Mouse (Mus musculus): ENCODE results near the gene Abcc5. TPM values are rescaled to one million over a fixed set of nuclear protein-coding genes. Genes with fewer than 3 reads are reported as not detected.

The Abcc5 gene
- polyA plus RNA-seq, 1 experiment: 19.1 TPM

GRCm38 (mm10) chr16:20328306-20328705 lies 97.9 kb downstream of the Abcc5 start:
- TF ChIP-seq POLR2A (IDR thresholded peaks at IDR 0.05; ENCODE audit: low read depth, low read length): no peak
- TF ChIP-seq CTCF (IDR thresholded peaks at IDR 0.05; ENCODE audit: extremely low read depth, insufficient read length, insufficient replicate concordance, low read depth, low read length): no peak
- 84% methylated on average over 5 of the region's 5 CpGs for WGBS
- H3K4me1 ChIP-seq (ENCODE audit: control insufficient read depth, insufficient read depth, insufficient read length, low read length): no peaks in the 10 kb centered on the region
- H3K36me3 ChIP-seq (ENCODE audit: control insufficient read depth, insufficient read depth, low read length): no peaks in the 10 kb centered on the region
- H3K4me3 ChIP-seq (ENCODE audit: low read depth, low read length): no peak overlapping the region
- no peaks in the 10 kb centered on the region for H3K27me3 ChIP-seq (ENCODE audit: control insufficient read depth, insufficient read depth, low read length)
- no peak overlapping the region for H3K27ac ChIP-seq (ENCODE audit: insufficient read depth, low read depth, low read length)

- H3K4me1 ChIP-seq (ENCODE audit: control insufficient read depth, insufficient read depth, insufficient read length, low read length): no peaks in the 10 kb centered on the region
- WGBS: 22% methylated on average over 5 of the region's 5 CpGs
Observed at GRCm38 (mm10) chr16:20325286-20325685, 100.9 kb downstream of the Abcc5 start, which contains the start of gene Cyp2ab1. TSS of gene Cyp2ab1 (minus strand) at chr16:20325404.

GRCm38 (mm10) chr16:20323907-20324306 lies 102.3 kb downstream of the Abcc5 start:
- Histone ChIP-seq H3K4me3 (ENCODE audit: low read depth, low read length) (no peak overlapping the region), H3K27me3 (ENCODE audit: control insufficient read depth, insufficient read depth, low read length) (no peaks in the 10 kb centered on the region)
- WGBS: 66% methylated on average over 5 of the region's 5 CpGs

More at GRCm38 (mm10) chr16:20325286-20325685, 100.9 kb downstream of the Abcc5 start, which contains the start of gene Cyp2ab1:
- Histone ChIP-seq H3K4me3 (ENCODE audit: low read depth, low read length) (no peak within 1 kb of the TSS), H3K36me3 (ENCODE audit: control insufficient read depth, insufficient read depth, low read length) (no peaks in the 10 kb centered on the region), H3K27ac (ENCODE audit: insufficient read depth, low read depth, low read length) (no peak within 1 kb of the TSS), H3K27me3 (ENCODE audit: control insufficient read depth, insufficient read depth, low read length) (no peaks in the 10 kb centered on the region)
- TF ChIP-seq CTCF (IDR thresholded peaks at IDR 0.05; ENCODE audit: extremely low read depth, insufficient read length, insufficient replicate concordance, low read depth, low read length): no peak
- TF ChIP-seq POLR2A (IDR thresholded peaks at IDR 0.05; ENCODE audit: low read depth, low read length): no peak

GRCm38 (mm10) chr16:20322274-20322673 lies 103.9 kb downstream of the Abcc5 start:
- Histone ChIP-seq H3K27me3 (ENCODE audit: control insufficient read depth, insufficient read depth, low read length) (no peaks in the 10 kb centered on the region), H3K36me3 (ENCODE audit: control insufficient read depth, insufficient read depth, low read length) (no peaks in the 10 kb centered on the region), H3K27ac (ENCODE audit: insufficient read depth, low read depth, low read length) (no peak overlapping the region), H3K4me1 (ENCODE audit: control insufficient read depth, insufficient read depth, insufficient read length, low read length) (no peaks in the 10 kb centered on the region), H3K4me3 (ENCODE audit: low read depth, low read length) (no peak overlapping the region)
- WGBS: 54% methylated on average over 4 of the region's 4 CpGs
- no peak for TF ChIP-seq POLR2A (IDR thresholded peaks at IDR 0.05; ENCODE audit: low read depth, low read length)
- TF ChIP-seq CTCF (IDR thresholded peaks at IDR 0.05; ENCODE audit: extremely low read depth, insufficient read length, insufficient replicate concordance, low read depth, low read length): no peak

More at GRCm38 (mm10) chr16:20323907-20324306, 102.3 kb downstream of the Abcc5 start:
- Histone ChIP-seq H3K27ac (ENCODE audit: insufficient read depth, low read depth, low read length) (no peak overlapping the region), H3K4me1 (ENCODE audit: control insufficient read depth, insufficient read depth, insufficient read length, low read length) (no peaks in the 10 kb centered on the region), H3K36me3 (ENCODE audit: control insufficient read depth, insufficient read depth, low read length) (no peaks in the 10 kb centered on the region)
- TF ChIP-seq POLR2A (IDR thresholded peaks at IDR 0.05; ENCODE audit: low read depth, low read length): no peak
- no peak for TF ChIP-seq CTCF (IDR thresholded peaks at IDR 0.05; ENCODE audit: extremely low read depth, insufficient read length, insufficient replicate concordance, low read depth, low read length)

GRCm38 (mm10) chr16:20316770-20317169 lies 109.4 kb downstream of the Abcc5 start:
- TF ChIP-seq POLR2A (IDR thresholded peaks at IDR 0.05; ENCODE audit: low read depth, low read length) (no peak), CTCF (IDR thresholded peaks at IDR 0.05; ENCODE audit: extremely low read depth, insufficient read length, insufficient replicate concordance, low read depth, low read length) (no peak)
- H3K4me3 ChIP-seq (ENCODE audit: low read depth, low read length): no peak overlapping the region
- no peaks in the 10 kb centered on the region; the same call in 1 of the 2 replicates for H3K4me1 ChIP-seq (ENCODE audit: control insufficient read depth, insufficient read depth, insufficient read length, low read length)
- H3K36me3 ChIP-seq (ENCODE audit: control insufficient read depth, insufficient read depth, low read length): no peaks in the 10 kb centered on the region
- H3K27me3 ChIP-seq (ENCODE audit: control insufficient read depth, insufficient read depth, low read length): no peaks in the 10 kb centered on the region
- 69% methylated on average over 6 of the region's 6 CpGs for WGBS
- H3K27ac ChIP-seq (ENCODE audit: insufficient read depth, low read depth, low read length): no peak overlapping the region

- TF ChIP-seq POLR2A (IDR thresholded peaks at IDR 0.05; ENCODE audit: low read depth, low read length): no peak
- no peak for TF ChIP-seq CTCF (IDR thresholded peaks at IDR 0.05; ENCODE audit: extremely low read depth, insufficient read length, insufficient replicate concordance, low read depth, low read length)
- no peaks in the 10 kb centered on the region; the same call in 1 of the 2 replicates for H3K4me1 ChIP-seq (ENCODE audit: control insufficient read depth, insufficient read depth, insufficient read length, low read length)
- no peaks in the 10 kb centered on the region for H3K27me3 ChIP-seq (ENCODE audit: control insufficient read depth, insufficient read depth, low read length)
- H3K27ac ChIP-seq (ENCODE audit: insufficient read depth, low read depth, low read length): no peak overlapping the region
- H3K4me3 ChIP-seq (ENCODE audit: low read depth, low read length): no peak overlapping the region
- WGBS: 71% methylated on average over 4 of the region's 4 CpGs
- no peaks in the 10 kb centered on the region for H3K36me3 ChIP-seq (ENCODE audit: control insufficient read depth, insufficient read depth, low read length)
Observed at GRCm38 (mm10) chr16:20315266-20315665, 110.9 kb downstream of the Abcc5 start.

GRCm38 (mm10) chr16:20312272-20312671 lies 113.9 kb downstream of the Abcc5 start:
- Histone ChIP-seq H3K4me1 (ENCODE audit: control insufficient read depth, insufficient read depth, insufficient read length, low read length) (no peaks in the 10 kb centered on the region; the same call in 1 of the 2 replicates), H3K27me3 (ENCODE audit: control insufficient read depth, insufficient read depth, low read length) (no peaks in the 10 kb centered on the region), H3K4me3 (ENCODE audit: low read depth, low read length) (no peak overlapping the region), H3K36me3 (ENCODE audit: control insufficient read depth, insufficient read depth, low read length) (no peaks in the 10 kb centered on the region), H3K27ac (ENCODE audit: insufficient read depth, low read depth, low read length) (no peak overlapping the region)
- 60% methylated on average over 14 of the region's 14 CpGs for WGBS
- no peak for TF ChIP-seq POLR2A (IDR thresholded peaks at IDR 0.05; ENCODE audit: low read depth, low read length)
- no peak for TF ChIP-seq CTCF (IDR thresholded peaks at IDR 0.05; ENCODE audit: extremely low read depth, insufficient read length, insufficient replicate concordance, low read depth, low read length)
